Mouse (Mus musculus) layer of hippocampus, adult 6 months (tissue): Measurements from ENCODE around the gene Lyl1. TPM values are rescaled to one million over a fixed set of nuclear protein-coding genes. Genes with fewer than 3 reads are reported as not detected.

ENCODE experiments used
- long read RNA-seq, 2 experiments: library from polyadenylated mRNA; unstranded; transcript quantifications; one replicate each; pipeline ENCODE4 v2.0.0; 2019 to 2020
- polyA plus RNA-seq: library from polyadenylated mRNA; unstranded; fragments of <200 nt; fragmentation: Nextera tagmentation; gene quantifications from 2 replicates; pipeline ENCODE4 v1.2.3, GENCODE M21; 2021

The Lyl1 gene
- polyA plus RNA-seq, result 1.7 and 2.2 TPM in 2 replicates
- long read RNA-seq, experiment 1, transcript Lyl1-201 (4 exons, 1,800 nt), result major isoform, 5 of 6 reads
- long read RNA-seq, experiment 1, partial matches to known transcripts, result 0 of 6 reads
- long read RNA-seq, experiment 1, other reads (novel, unspliced or antisense), result 1 of 6 reads
- long read RNA-seq, experiment 2, transcript Lyl1-201 (4 exons, 1,800 nt), result major isoform, 5 of 8 reads
- long read RNA-seq, experiment 2, partial matches to known transcripts, result 0 of 8 reads
- long read RNA-seq, experiment 2, other reads (novel, unspliced or antisense), result 3 of 8 reads

GRCm38 (mm10) chr8:84700941-84701911 is at the start of gene Lyl1:
Gene Lyl1, plus strand, starts transcription at chr8:84701457.

GRCm38 (mm10) chr8:84662581-84663065 is 38.6 kb upstream of the Lyl1 start, which contains the start of gene Ier2:
Gene Ier2, minus strand, starts transcription at chr8:84662852.

GRCm38 (mm10) chr8:84686191-84687002 is 14.9 kb upstream of the Lyl1 start, which contains the start of gene Trmt1:
Gene Trmt1, plus strand, starts transcription at chr8:84686307.

GRCm38 (mm10) chr8:84687705-84688100 is 13.6 kb upstream of the Lyl1 start, which contains the start of gene Nacc1:
Gene Nacc1, minus strand, starts transcription at chr8:84687862.

GRCm38 (mm10) chr8:84722850-84723570 is 21.8 kb downstream of the Lyl1 start, which contains the start of gene G430095P16Rik:
Gene G430095P16Rik, plus strand, starts transcription at chr8:84723007.

Other genes starting within 250 kb of the Lyl1 start
- gene Ier2, start 38.6 kb upstream of the Lyl1 start, polyA plus RNA-seq, result 23.2 and 26.5 TPM in 2 replicates
- 54.1 and 61.6 TPM in 2 replicates for gene Trmt1, start 15.2 kb upstream of the Lyl1 start, polyA plus RNA-seq
- 6.5 and 6.8 TPM in 2 replicates for gene Nacc1, start 13.6 kb upstream of the Lyl1 start, polyA plus RNA-seq
- gene G430095P16Rik, start 21.6 kb downstream of the Lyl1 start, polyA plus RNA-seq, result 0.44 and 0.90 TPM in 2 replicates
- gene Nfix, start 98.9 kb downstream of the Lyl1 start, polyA plus RNA-seq, result 211 and 265 TPM in 2 replicates
- gene Dand5, start 121.4 kb downstream of the Lyl1 start, polyA plus RNA-seq, result 14.6 and 16.6 TPM in 2 replicates
- 36.3 and 37.5 TPM in 2 replicates for gene Gadd45gip1, start 130.1 kb downstream of the Lyl1 start, polyA plus RNA-seq
- 132 and 159 TPM in 2 replicates for gene Rad23a, start 139.2 kb downstream of the Lyl1 start, polyA plus RNA-seq
- 92.3 and 126 TPM in 2 replicates for gene Calr, start 145.5 kb downstream of the Lyl1 start, polyA plus RNA-seq
- 21.3 and 22.2 TPM in 2 replicates for gene Farsa, start 155.5 kb downstream of the Lyl1 start, polyA plus RNA-seq
- gene Syce2, start 170.7 kb downstream of the Lyl1 start, polyA plus RNA-seq, result 18.5 and 21.1 TPM in 2 replicates
- 22.7 and 24.2 TPM in 2 replicates for gene Gcdh, start 192.5 kb downstream of the Lyl1 start, polyA plus RNA-seq
- 0.15 and 0.30 TPM in 2 replicates for gene Klf1, start 200.5 kb downstream of the Lyl1 start, polyA plus RNA-seq
- gene Dnase2a, start 207.1 kb downstream of the Lyl1 start, polyA plus RNA-seq, result 4.5 and 6.6 TPM in 2 replicates
- gene Mast1, start 235.9 kb downstream of the Lyl1 start, polyA plus RNA-seq, result 11.2 and 18.3 TPM in 2 replicates
- gene Rtbdn, start 245.5 kb downstream of the Lyl1 start, polyA plus RNA-seq, result 0.15 TPM in 1 of 2 replicates, not detected in the other